Mouse (Mus musculus) heart, postnatal 0 days (tissue): ENCODE data around the gene Fut2.

ENCODE experiments used
- CTCF ChIP-seq: IDR thresholded peaks from 2 replicates; pipeline ENCODE4 v1.5.1; 2016; ENCODE audit warnings: antibody characterized with exemption, control low read depth, low read depth
- EP300 ChIP-seq: IDR thresholded peaks from 2 replicates; pipeline ENCODE4 v1.6.1; 2016; ENCODE audit warnings: antibody characterized with exemption, low read depth

DNA sequence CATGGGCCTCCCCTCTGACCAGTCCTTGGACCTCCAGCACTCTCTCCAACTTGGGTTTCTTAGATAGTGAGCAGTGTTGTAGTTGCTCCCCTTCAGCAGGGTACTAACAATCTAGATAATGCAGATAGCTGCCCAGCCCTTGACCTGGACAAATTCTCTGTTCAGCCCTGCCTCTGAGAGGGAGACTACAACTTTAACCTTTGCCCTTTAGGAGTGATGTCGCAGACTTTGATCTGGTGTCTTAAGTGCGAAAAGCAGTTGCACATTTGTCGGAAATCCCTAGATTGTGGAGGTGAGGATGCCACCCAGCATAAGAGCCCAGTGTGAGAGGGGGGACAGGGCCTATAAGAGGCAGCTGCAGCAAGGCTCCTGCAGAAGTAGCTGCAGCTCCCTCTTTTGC lies 41.5 kb downstream of the Fut2 start:
- no peak for TF ChIP-seq EP300
- TF ChIP-seq CTCF: no peak
